Mouse (Mus musculus): ENCODE data around the gene Il18bp. TPM values are rescaled to one million over a fixed set of nuclear protein-coding genes. Genes with fewer than 3 reads are reported as not detected.
"Not testable (repeated sequence)": the region's sequence is repeated elsewhere in the genome, so short reads cannot be mapped to it uniquely, and the experiment has no call there.

The Il18bp gene
- 1 to 10 TPM; 7.7 to 8.0 TPM for total RNA-seq (2021)
- long read RNA-seq, experiment 1, result 0 reads
- long read RNA-seq, experiment 2, partial matches to known transcripts, result 1 of 2 reads
- long read RNA-seq, experiment 2, other reads (novel, unspliced or antisense), result 1 of 2 reads

GRCm38 (mm10) chr7:102018590-102018989 lies at the start of gene Il18bp:
Il18bp (minus strand) TSS chr7:102018690.
- DNase-seq (ENCODE audit: low spot score in 2 of 2), result no peak
- intact Hi-C loops (cut with DNase I), result no loop called here

GRCm38 (mm10) chr7:102066363-102066762 lies 47.9 kb upstream of the Il18bp start:
- intact Hi-C loops (cut with DNase I), result no loop called here
- DNase-seq (ENCODE audit: low spot score in 2 of 2), result no peak

DNA sequence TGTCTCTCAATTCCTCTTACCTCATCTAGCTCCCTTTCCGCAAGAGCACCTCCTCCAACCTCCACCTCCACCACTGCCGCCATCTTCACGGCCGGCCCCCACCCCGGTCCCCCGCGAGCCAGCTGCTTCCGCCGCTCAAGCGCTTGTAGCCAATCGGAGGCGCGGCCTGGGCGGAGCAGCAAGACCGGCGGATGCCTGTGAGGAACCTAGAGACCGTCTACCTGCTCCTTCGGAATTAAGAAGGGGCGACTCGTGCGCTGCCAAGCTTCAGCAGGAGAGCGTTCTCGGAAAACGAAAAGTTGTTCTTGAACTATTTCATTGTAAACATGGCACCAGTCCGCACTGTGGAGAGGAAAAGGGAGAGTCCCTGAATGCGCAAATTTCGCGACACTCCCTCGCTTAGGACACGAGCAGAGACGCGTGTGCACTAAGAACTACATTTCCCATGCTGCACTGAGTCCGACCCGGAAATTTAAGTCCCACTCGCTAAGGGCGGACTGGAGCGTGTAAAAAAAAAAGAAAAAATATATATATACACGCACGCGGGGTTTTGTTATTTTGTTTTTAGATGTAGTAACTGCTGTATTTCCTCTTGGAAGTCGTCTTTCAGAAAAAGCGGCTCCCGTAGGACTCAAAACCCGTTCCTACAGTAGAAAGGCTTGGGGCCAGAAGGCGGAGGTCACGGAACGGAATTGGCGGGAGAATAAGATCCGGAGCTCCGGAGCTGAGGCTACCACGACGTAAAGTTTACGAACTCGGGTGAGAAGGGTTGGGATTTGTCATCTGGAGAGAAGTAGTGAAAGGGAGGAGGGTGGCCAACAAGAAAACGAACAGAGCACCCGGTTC lies 46.8 kb upstream of the Il18bp start, which contains the start of the genes Rnf121, Xndc1 and Xntrpc:
Gene Rnf121, minus strand, starts transcription at position 424 of the 846 bp plus-strand sequence.
Gene Xndc1, plus strand, starts transcription at position 466 of the 846 bp plus-strand sequence.
Gene Xntrpc, plus strand, starts transcription at position 668 of the 846 bp plus-strand sequence.
- intact Hi-C loops (cut with DNase I), result no loop called here

GRCm38 (mm10) chr7:102064655-102065045 lies 46.2 kb upstream of the Il18bp start:
- DNase-seq (ENCODE audit: low spot score in 2 of 2), result peak in 1 of 2 experiments; percentile 12
- intact Hi-C loops (cut with DNase I), result no loop called here

More for the DNA sequence above, 46.8 kb upstream of the Il18bp start, which contains the start of the genes Rnf121, Xndc1 and Xntrpc:
- DNase-seq (ENCODE audit: low spot score in 2 of 2), result peak; percentile 93 to 94

DNA sequence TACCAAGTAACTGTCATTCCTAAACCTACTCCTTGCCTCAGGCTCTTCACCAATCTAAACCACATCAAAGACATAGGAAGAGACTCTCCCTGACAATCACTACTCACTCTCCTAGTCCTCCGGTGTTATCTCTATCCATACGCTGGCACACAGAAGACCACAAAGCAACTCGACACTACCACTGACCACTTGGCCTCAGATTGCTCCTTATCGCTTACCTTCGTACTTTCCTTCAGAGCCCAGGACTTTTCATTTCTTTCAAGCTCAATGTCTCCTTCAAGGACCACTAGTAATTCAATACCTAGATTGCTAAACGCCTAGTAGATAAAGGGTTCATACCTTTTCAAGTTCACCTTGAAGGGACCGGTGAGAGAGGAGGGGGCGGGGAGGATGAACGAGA lies 45.4 kb upstream of the Il18bp start:
- intact Hi-C loops (cut with DNase I), result no loop called here

DNA sequence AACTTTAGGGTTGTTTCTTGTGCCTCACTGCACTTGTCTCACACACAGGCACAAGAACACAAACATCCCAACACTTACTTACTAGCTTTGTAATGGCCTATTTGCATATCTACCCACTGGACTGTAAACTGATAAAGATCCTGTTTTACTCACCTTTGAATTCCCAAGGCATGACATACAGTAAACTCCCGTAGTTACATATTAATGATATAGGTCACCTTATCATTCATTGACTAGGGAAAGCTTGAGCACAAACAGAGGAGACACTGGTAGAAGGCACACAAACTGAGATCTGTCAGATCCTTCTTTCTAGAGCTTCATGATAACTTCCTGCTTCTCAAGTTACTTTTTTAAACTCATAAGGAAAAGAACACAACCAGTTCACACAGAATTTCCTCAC lies 43.7 kb upstream of the Il18bp start:
- intact Hi-C loops (cut with DNase I), result no loop called here
- DNase-seq (ENCODE audit: low spot score in 2 of 2), result no peak

More for the DNA sequence above, 45.4 kb upstream of the Il18bp start:
- DNase-seq (ENCODE audit: low spot score in 2 of 2), result no peak

DNA sequence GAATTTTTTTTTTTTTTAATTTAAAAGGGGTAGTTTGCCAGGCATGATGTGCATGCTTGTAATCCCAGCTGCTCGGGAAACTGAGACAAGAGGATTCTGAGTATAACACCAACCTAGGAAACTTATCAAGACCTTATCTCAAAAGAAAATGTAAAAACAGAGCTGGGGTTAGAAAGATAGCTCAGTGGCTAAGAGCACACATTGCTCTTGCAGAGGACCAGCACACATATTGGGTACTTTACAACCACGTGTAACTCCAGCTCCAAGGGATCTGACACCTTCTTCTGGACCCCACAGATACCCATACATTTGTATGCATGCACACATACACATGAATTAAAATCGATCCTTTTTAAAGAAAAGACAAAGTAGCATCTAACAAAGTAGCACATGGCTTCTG lies 42.9 kb upstream of the Il18bp start:
- DNase-seq (ENCODE audit: low spot score in 2 of 2), result no peak
- intact Hi-C loops (cut with DNase I), result no loop called here

- intact Hi-C loops (cut with DNase I); DNase-seq (ENCODE audit: low spot score in 2 of 2): not testable (repeated sequence)
Measured at GRCm38 (mm10) chr7:102048524-102048923, 30.0 kb upstream of the Il18bp start.

DNA sequence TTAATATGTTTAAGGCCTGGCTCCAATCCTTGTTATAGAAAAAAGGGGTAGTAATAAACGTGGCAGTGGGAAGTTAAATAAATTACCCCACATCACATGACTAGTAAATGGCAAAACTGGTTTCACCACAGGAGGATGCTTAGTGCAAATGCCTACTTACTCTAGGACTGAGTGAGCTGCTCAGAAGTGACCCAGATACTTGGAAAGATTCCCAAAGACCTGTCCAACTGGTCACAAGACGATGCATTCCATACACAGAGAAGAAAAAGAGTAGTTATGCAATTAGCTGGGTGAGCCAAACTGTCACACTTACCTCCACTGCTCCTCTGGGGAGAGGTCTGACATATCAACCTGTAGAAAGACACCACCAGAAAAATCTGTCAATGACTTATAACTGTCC lies 23.8 kb upstream of the Il18bp start:
- intact Hi-C loops (cut with DNase I), result no loop called here
- DNase-seq (ENCODE audit: low spot score in 2 of 2), result no peak

GRCm38 (mm10) chr7:102037318-102037717 lies 18.8 kb upstream of the Il18bp start:
- intact Hi-C loops (cut with DNase I), result no loop called here
- no peak for DNase-seq (ENCODE audit: low spot score in 2 of 2)

DNA sequence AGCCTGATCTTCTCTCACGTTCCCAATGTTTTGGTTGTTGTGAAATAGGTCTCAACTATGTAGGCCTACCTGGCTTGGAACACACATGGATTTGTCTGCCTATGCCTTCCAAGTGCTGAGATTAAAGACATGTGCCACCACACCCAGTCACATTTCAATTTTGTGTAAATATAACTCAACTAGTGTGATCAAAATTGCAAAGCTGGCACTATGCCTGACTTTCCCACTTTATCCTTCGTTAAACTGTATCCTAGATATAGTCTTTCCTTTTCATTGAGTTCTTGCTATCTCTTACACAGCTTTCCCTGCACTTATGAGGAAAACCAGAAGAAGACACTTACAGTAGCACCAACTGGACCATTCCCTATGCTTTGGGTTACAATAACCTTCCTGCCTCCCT lies 17.0 kb upstream of the Il18bp start:
- intact Hi-C loops (cut with DNase I), result no loop called here
- DNase-seq (ENCODE audit: low spot score in 2 of 2), result peak; percentile 51 to 53

DNA sequence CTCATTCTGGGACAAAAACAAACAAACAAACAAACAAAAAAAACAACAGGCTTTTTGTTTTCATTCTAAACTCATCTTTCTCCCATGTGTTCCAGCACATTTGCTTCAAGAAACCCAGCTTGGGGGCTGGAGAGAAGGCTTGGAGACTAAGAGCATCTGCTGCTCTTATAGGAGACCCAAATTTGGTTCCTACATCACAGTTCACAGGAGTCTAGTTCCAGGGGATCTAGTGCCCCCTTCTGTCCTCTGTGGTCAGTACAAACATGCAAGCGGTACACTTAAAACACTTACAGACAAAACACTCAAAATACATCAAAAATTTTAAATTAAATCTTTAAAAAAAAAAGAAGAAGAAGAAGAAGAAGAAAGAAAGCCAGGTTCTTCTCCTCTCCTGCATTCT lies 16.4 kb upstream of the Il18bp start:
- DNase-seq (ENCODE audit: low spot score in 2 of 2), result peak in 1 of 2 experiments; percentile 30
- intact Hi-C loops (cut with DNase I), result no loop called here

- intact Hi-C loops (cut with DNase I), result no loop called here
- DNase-seq (ENCODE audit: low spot score in 2 of 2), result no peak
Measured at GRCm38 (mm10) chr7:102025187-102026119, 7.0 kb upstream of the Il18bp start.

DNA sequence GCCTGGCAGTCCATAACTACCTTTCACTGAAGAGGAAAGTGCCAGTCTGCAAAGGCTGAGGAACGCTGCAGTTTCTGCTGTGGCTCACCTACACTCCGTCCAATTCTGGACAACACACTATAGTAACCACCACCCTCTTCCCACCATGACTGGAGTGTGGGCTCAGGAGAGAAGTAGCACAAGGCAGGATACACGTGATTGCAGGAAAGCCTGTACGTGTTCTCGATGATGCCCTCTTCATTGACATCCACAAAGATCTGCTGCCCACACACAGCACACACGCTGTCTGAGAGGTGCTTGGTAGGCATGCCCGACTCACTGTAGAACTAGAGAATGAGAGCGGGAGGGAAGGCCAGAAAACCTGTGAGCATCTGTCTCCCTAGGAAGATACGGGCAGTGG lies 5.3 kb upstream of the Il18bp start:
- DNase-seq (ENCODE audit: low spot score in 2 of 2), result no peak
- intact Hi-C loops (cut with DNase I), result no loop called here

GRCm38 (mm10) chr7:102020934-102021333 lies 2.4 kb upstream of the Il18bp start:
- intact Hi-C loops (cut with DNase I); DNase-seq (ENCODE audit: low spot score in 2 of 2): not testable (repeated sequence)

- intact Hi-C loops (cut with DNase I), result no loop called here
- no peak for DNase-seq (ENCODE audit: low spot score in 2 of 2)
Measured at GRCm38 (mm10) chr7:102019362-102019761, 872 bp upstream of the Il18bp start.

- DNase-seq (ENCODE audit: low spot score in 2 of 2), result no peak
- intact Hi-C loops (cut with DNase I), result no loop called here
Measured at GRCm38 (mm10) chr7:102018034-102018433, 456 bp downstream of the Il18bp start.

- intact Hi-C loops (cut with DNase I), result no loop called here
- DNase-seq (ENCODE audit: low spot score in 2 of 2), result no peak
Measured at GRCm38 (mm10) chr7:102017452-102017851, 1.0 kb downstream of the Il18bp start.

GRCm38 (mm10) chr7:102016936-102017335 lies 1.6 kb downstream of the Il18bp start:
- no peak for DNase-seq (ENCODE audit: low spot score in 2 of 2)
- intact Hi-C loops (cut with DNase I), result no loop called here

DNA sequence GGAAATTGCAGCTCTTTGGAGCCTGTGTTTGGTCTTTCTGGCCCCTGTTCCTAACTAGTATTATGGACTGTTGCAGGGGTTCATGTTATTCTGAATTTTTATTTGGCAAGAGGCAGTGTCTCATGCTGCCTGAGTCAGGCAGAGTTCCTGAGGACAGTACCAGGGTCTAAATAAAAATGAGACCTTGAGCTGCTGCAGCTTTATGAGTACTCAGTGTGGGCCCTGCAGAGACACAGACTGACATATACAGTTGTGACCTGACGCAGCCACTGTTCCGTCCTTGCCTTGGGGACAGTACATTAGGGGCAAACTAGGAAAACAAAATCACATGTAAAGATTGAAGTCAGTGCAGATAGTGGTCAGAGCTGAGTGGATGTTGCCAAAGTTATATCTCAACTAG lies 3.5 kb downstream of the Il18bp start:
- DNase-seq (ENCODE audit: low spot score in 2 of 2), result no peak
- intact Hi-C loops (cut with DNase I), result no loop called here
